Mouse (Mus musculus) liver, embryonic 14.5 days (tissue): ENCODE data around the gene Izumo1r. TPM values are rescaled to one million over a fixed set of nuclear protein-coding genes. Genes with fewer than 3 reads are reported as not detected.
A peak's percentile ranks its signal among the peaks of the same experiment; 100 is the strongest.

ENCODE experiments used
- ATAC-seq: fragments of 200-750 bp; cut with Nextera tagmentation; 2 replicates; pipeline ENCODE4 v1.8.0; 2017; ENCODE audit warnings: moderate number of reproducible peaks, mild to moderate bottlenecking, moderate library complexity; ENCODE audit not compliant: insufficient read depth
- DNase-seq, 3 experiments: peaks; one replicate each; pipeline ENCODE4 v3.0.0-alpha.2; 2012 to 2013; ENCODE audit warnings: low read depth in 3 of 3, low spot score in 3 of 3
- H3K27ac ChIP-seq: fragments of 300-500 bp; sonication (generic); 2 replicates; pipeline ENCODE4 v1.5.1; 2014; ENCODE audit warnings: moderate library complexity, mild to moderate bottlenecking, control low read depth, inconsistent platforms
- H3K27me3 ChIP-seq: fragments of 300-500 bp; sonication (generic); 2 replicates; pipeline ENCODE4 v1.6.1; 2014; ENCODE audit warnings: mild to moderate bottlenecking, low read length, moderate library complexity; ENCODE audit not compliant: control insufficient read depth, insufficient read depth
- H3K36me3 ChIP-seq: fragments of 300-500 bp; sonication (generic); replicated peaks from 2 replicates; pipeline ENCODE4 v1.6.1; 2014; ENCODE audit warnings: low read depth; ENCODE audit not compliant: control insufficient read depth, insufficient read depth
- H3K4me1 ChIP-seq, 2 experiments: fragments of 200-500 bp in 1 of 2; fragments of 300-500 bp in 1 of 2; sonication (generic) in 1 of 2; replicated peaks; 2 replicates each; pipeline ENCODE4 v1.6.1; 2012 to 2014; ENCODE audit warnings: antibody characterized with exemption in 1 of 2, inconsistent platforms in 1 of 2, low read length in 1 of 2; ENCODE audit not compliant: control insufficient read depth in 2 of 2, insufficient read depth in 2 of 2
- H3K4me2 ChIP-seq: fragments of 300-500 bp; sonication (generic); 2 replicates; pipeline ENCODE4 v1.6.1; 2014; ENCODE audit warnings: low read depth, mild to moderate bottlenecking, control low read depth, moderate library complexity
- H3K4me3 ChIP-seq, 2 experiments: fragments of 200-500 bp in 1 of 2; fragments of 300-500 bp in 1 of 2; sonication (generic) in 1 of 2; 2 replicates each; pipeline ENCODE4 v1.5.1; 2012 to 2014; ENCODE audit warnings: low read depth in 2 of 2, low read length in 2 of 2, mild to moderate bottlenecking in 2 of 2, control low read depth in 1 of 2, inconsistent platforms in 1 of 2, moderate library complexity in 1 of 2; ENCODE audit not compliant: insufficient read depth in 1 of 2
- H3K9ac ChIP-seq: fragments of 300-500 bp; sonication (generic); replicated peaks from 2 replicates; pipeline ENCODE4 v1.6.1; 2014; ENCODE audit warnings: mild to moderate bottlenecking, control low read depth, moderate library complexity
- H3K9me3 ChIP-seq: fragments of 300-500 bp; sonication (generic); 2 replicates; pipeline ENCODE4 v1.6.1; 2016; ENCODE audit warnings: low read length, mixed read lengths; ENCODE audit not compliant: control insufficient read depth
- CTCF ChIP-seq: IDR thresholded peaks from 2 replicates; pipeline ENCODE4 v1.5.1; 2016; ENCODE audit warnings: antibody characterized with exemption, low read depth, control low read depth
- EP300 ChIP-seq: IDR thresholded peaks from 2 replicates; pipeline ENCODE4 v1.6.1; 2016; ENCODE audit warnings: antibody characterized with exemption, low read depth
- WGBS: fragments of 180-500 bp; shearing (Covaris S2); extraction: QIAGEN DNeasy Blood & Tissue Kit; methylation state at CpG from one replicate; pipeline ENCODE4 v1.1.7; 2014; ENCODE audit not compliant: insufficient replicate concordance; 5-methylcytosine and 5-hydroxymethylcytosine counted together
- polyA plus RNA-seq, 2 experiments: library from polyadenylated mRNA; depleted of rRNA in 1 of 2; stranded (reverse) in 1 of 2; unstranded in 1 of 2; fragments of >200 nt; fragmentation: Nextera tagmentation in 1 of 2; extraction: Ambion mirVana in 1 of 2; gene quantifications; 2 replicates each; pipeline versions ENCODE4 v1.2.1 to v1.2.3; 2012 to 2014

Gene Izumo1r
- polyA plus RNA-seq, 2 experiments, result not detected

DNA sequence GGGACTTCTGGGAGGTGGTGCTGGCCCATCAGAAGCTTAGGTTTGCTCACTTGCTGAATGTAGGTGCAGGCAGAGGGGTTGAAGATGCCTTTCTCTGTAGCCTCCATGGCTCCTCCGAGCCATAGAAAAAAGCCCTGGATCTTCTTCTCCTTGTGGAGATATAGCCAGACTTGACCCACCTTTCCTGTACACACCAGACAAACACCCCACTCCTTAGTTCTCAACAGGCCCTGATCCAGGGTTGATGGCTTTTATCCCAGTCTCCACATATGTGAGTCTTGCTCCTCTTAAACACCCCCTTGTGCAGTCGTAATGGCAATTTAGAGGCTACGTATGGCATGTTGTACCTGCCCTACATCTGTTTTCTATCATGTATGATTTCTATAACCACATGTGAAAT is 40.6 kb downstream of the Izumo1r start:
- Histone ChIP-seq H3K9ac (no peak overlapping the region), H3K9me3 (no peaks in the 10 kb centered on the region), H3K4me3 (no peak overlapping the region), H3K27ac (no peak overlapping the region), H3K27me3 (peaks cover 35% of the 10 kb centered on the region), H3K4me1 (no peaks in the 10 kb centered on the region), H3K36me3 (no peaks in the 10 kb centered on the region), H3K4me2 (no peak overlapping the region)
- ATAC-seq (no peak), DNase-seq (no peak)
- WGBS, result 66% methylated on average over 3 of the region's 3 CpGs
- no peak for TF ChIP-seq EP300
- no peak for TF ChIP-seq CTCF

DNA sequence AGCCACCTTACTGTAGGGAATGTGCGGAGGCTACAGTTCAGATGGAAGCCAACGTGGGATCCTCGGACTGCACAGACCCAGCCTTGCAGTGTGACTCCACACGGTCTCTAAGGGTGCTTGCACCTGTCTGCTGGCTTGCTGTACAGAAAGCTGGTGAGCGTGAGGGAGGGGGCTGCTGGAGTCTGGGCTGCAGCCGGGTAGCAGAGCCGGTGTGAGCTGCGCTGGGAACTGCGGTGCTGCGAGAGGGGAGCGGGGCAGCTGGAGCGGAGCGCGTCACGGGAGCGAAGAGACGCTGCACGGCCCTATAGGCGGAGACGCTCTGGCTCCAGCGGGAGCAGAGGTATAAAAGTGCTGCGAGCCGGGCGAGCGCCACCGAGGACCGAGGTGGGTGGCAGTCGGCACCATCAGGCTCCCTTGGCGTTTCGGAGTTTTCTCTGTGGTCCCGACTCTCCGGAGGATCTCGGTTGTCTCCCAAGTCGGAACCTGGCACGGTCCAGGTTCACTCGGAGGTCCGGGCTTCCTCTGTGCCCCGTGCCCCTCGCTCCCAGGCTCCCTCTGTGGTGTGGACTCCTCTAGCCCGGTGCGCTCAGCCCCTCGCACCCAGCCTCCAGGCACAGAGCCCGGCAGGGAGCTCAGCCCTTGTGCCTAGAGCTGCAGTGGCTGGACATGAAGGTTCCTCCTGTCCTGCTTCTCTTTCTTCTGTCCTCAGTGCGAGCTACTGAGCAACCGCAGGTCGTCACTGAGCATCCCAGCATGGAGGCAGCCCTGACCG is 43.7 kb downstream of the Izumo1r start, which contains the start of gene Gpr83:
Gene Gpr83 (plus strand): TSS at position 343 of the 772 bp plus-strand sequence.
- Histone ChIP-seq H3K36me3 (no peaks in the 10 kb centered on the region), H3K4me3 (peak within 1 kb of the TSS in 1 of 2 experiments; percentile 16; a peak in 2 of 4 replicates), H3K9ac (no peak within 1 kb of the TSS), H3K4me2 (peak within 1 kb of the TSS; percentile 42), H3K9me3 (no peaks in the 10 kb centered on the region), H3K27ac (no peak within 1 kb of the TSS), H3K4me1 (no peaks in the 10 kb centered on the region), H3K27me3 (peaks cover 35% of the 10 kb centered on the region)
- ATAC-seq, result no peak
- 2% methylated on average over 47 of the region's 47 CpGs for WGBS
- no peak for TF ChIP-seq CTCF
- TF ChIP-seq EP300, result no peak
- no peak for DNase-seq

DNA sequence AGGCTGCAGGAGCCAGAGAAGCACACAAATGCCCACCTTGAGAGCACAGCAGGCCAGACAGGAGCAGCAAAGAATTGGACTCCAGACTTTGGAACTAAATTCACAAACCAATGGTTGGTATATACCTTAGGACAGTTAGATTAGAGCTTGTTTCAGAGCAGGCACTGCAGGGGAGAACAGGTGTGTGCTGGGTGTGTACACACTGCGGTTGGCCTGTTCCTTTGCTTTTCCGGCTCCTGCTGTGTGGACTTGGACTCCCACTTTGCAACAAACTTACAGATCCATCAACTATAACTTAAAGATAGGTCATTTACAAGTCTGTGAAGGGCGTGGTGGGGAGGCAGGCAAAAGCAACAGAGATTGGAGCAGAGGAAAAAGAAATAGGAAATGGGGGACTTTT is 45.0 kb downstream of the Izumo1r start:
- Histone ChIP-seq H3K9ac (no peak overlapping the region), H3K9me3 (no peaks in the 10 kb centered on the region), H3K36me3 (no peaks in the 10 kb centered on the region), H3K27ac (no peak overlapping the region), H3K4me3 (no peak overlapping the region), H3K27me3 (peaks cover 35% of the 10 kb centered on the region), H3K4me2 (no peak overlapping the region), H3K4me1 (no peaks in the 10 kb centered on the region)
- no peak for DNase-seq
- TF ChIP-seq EP300, result no peak
- TF ChIP-seq CTCF, result no peak
- WGBS, result 55% methylated on average over 3 of the region's 3 CpGs
- no peak for ATAC-seq

DNA sequence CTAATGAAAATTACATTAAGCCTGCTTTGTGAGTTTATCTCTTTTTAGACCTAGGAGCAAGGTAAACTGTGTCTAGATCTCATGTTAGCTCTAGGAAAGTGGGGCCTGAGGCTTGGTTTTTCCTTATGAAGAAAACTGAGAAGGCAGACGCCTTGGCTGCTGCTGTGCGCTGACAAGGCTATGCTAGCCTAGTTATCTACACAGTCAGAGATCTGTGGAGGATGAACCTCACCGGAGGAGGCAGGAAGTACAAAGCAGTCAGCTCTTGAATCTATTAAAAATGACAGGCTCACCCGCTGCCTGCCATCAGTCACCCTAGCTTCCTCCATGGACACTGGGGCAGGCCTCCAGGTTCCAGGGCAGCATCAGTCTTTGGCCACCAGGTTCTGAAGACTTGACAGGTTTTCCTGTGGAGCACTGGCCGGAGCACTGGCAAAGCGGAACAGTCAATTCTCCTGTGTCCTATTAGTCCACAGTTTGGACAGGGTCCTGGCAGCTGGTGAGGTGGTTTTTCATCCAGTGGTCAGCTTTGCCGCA is 45.5 kb downstream of the Izumo1r start:
- H3K27me3 ChIP-seq, result peaks cover 35% of the 10 kb centered on the region
- H3K4me2 ChIP-seq, result no peak overlapping the region
- WGBS, result 36% methylated on average over 7 of the region's 7 CpGs
- no peaks in the 10 kb centered on the region for H3K4me1 ChIP-seq
- TF ChIP-seq EP300, result no peak
- TF ChIP-seq CTCF, result no peak
- no peaks in the 10 kb centered on the region for H3K36me3 ChIP-seq
- no peak for ATAC-seq
- no peak overlapping the region for H3K27ac ChIP-seq
- H3K4me3 ChIP-seq, result no peak overlapping the region
- DNase-seq, result no peak
- H3K9ac ChIP-seq, result no peak overlapping the region
- no peaks in the 10 kb centered on the region for H3K9me3 ChIP-seq

DNA sequence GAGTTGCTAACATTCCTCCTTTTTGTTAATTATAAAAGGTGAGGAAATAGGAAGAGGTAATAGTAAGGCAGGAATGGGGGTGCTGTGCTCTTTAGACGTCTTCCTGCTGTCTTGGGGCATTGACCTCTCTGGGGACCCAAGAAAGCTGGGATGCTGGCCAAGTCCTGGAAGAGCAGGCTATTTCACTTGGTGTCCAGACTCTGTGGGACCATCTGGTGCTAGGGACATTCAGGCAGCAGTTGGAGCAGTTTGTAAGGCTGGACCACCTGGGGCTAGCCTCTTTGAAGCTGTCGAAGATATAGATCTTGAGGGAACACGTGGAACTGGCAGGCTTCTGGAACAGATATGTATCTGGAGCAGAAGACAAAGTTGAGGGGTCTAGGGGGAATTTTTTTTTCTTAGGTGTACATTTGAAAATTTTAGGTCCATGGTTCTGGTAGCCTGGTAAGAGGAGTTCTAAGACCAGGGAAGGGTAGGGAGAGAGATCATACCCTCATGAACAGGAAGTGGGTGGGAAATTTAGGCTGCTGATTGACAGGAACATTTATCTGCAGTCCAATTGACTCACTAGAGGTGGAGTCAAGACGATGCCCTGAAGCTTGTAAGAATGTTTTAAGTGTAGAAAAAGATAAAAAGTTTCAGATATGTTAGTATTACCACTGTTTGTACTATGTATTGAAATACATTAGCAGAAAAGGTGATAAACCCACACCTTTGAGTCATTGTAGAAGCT is 46.7 kb downstream of the Izumo1r start:
- no peak for TF ChIP-seq CTCF
- TF ChIP-seq EP300, result no peak
- Histone ChIP-seq H3K4me3 (no peak overlapping the region), H3K36me3 (no peaks in the 10 kb centered on the region), H3K27me3 (peaks cover 31% of the 10 kb centered on the region), H3K4me2 (no peak overlapping the region), H3K4me1 (no peaks in the 10 kb centered on the region), H3K9ac (no peak overlapping the region), H3K27ac (no peak overlapping the region), H3K9me3 (no peaks in the 10 kb centered on the region)
- DNase-seq, result no peak
- no peak for ATAC-seq
- WGBS, result 33% methylated on average over 4 of the region's 4 CpGs
